Mouse (Mus musculus): ENCODE data around the gene Hoxd8. TPM values are rescaled to one million over a fixed set of nuclear protein-coding genes. Genes with fewer than 3 reads are reported as not detected.

The Hoxd8 gene
- polyA plus RNA-seq, 1 experiment = 43.0 TPM

DNA sequence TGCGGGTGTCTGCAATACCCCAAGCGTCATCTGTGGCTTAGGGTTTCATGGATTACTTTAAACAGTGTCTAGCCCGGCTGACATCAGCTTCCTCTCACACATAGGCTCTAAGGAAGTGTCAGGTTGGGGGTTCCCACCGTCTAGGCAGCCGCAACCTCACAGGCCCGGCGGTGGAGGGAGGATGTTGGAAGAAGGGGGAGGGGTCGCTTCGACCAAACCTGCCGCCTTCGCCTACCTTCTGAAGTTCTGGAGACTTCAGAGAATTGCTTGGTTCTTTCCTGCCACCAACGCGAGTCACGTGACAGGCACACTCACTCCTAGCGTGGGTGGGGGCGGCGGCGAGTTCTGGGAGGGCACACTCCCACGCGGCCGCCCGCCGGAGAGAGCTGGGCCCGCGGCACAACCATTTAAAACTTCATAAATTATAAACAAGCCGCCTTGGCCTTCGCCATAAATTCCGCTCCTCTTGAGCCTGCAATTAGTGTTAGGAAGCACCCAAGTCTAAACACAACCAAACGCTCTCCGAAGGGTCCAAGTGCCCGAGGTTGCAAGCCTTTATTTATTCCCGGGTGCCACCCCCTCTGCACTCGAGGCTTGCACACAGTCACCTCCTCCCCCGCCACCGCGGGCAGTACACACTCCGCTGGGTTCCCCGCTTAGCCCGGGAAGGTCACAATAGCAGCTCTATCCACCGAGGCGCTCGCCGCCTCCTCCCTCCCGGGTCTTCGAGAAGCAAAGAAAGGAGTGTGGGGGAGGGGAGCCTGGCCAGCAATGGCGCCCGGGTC lies 45.1 kb downstream of the Hoxd8 start:
- DNase-seq (ENCODE audit: low read depth) = no peak

DNA sequence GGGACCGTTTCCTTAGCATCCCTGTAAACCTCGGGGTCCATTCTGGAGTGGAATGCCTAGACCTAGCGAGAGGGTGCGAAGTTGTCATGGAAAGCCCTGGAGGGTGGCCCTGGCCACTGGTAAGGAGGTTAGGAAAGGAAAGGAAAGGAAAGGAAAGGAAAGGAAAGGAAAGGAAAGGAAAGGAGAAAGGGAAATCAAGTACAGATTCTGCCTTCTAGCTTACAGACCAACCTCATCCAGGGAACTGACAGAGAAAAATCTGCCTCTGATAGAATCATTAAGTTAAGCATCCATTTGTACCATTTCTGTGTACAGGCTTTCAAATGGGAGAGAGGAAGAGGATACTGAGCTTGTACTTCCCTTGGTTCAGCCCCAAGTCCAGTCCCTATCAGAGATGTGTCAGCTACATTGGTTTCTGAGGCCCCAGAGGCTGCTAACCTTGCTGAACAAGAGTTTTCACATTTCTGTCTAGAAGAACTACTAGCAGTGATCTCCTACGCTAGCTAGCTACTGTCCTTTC lies 46.4 kb downstream of the Hoxd8 start:
- DNase-seq (ENCODE audit: low read depth) = no peak

DNA sequence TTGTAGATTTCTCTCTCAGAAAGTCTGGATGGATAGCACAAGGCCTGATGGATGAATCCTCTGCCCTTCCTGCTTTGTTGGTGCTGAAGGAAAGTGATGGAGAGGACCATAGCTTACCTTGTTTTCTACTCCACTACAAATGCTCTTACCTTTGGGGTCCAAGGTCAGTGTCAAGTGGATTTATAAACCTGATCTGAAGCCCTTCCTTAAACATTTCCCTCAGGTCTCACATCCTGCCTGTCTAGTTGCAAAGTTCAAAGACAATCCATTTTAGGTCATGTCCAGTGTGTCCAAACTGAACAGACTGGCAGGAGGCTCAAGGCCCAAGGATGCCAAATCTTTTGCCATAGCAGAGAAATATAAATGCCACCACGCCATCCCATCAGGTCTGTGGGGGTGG lies 47.4 kb downstream of the Hoxd8 start:
- no peak for DNase-seq (ENCODE audit: low read depth)

DNA sequence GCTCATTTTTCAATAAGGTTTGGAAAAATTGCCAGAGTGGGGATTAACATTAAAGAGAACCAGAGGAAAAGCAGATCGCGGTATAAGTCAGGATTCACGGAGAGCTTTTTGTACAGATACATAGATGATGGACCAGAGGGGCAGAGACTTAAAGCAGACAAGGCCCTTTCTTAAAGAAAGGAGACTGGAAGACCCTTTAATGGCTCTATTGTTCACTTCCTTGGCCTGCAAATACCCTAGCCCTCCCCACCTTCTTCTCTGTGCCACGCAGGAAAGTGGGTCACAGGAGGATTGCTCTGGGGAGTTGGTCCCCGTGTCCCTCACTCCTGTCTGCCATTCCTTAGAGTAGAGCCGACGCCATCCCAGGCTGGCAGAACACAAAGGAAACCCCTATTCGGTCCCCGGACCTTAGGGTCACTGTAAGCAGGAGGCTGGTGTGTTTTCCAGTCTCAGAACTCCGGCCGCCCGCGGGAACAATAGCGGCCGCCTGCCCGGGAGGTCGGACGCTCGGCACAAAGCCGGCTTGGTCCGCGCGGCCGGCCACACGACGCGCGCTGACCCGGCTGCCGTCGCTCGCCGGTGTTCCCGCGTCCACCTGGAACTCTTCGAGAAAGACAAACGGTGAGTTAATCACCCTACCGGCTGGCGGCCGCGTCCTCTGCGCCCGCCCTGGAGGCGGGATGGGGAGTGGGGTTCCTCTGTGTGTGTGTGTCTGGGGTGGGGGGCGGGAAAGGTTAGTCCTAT lies 48.2 kb downstream of the Hoxd8 start:
- no peak for DNase-seq (ENCODE audit: low read depth)

DNA sequence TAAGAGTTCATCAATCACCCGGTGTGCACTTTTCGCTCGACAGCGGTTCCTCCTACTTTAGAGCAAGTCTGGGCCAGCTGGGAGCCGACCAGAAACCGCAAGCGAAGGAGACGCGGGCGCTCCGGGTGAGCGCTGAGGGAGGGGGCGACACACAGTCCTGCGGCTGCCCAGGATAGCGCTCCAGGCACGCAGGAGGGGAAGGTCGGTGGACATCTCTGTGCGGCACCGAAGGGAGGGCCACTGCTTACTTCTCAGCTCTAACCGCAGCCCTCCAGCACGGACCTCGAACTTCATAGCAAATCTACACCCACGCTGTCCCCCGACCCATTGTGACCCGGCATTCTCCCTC lies 48.7 kb downstream of the Hoxd8 start:
- DNase-seq (ENCODE audit: low read depth) = no peak

DNA sequence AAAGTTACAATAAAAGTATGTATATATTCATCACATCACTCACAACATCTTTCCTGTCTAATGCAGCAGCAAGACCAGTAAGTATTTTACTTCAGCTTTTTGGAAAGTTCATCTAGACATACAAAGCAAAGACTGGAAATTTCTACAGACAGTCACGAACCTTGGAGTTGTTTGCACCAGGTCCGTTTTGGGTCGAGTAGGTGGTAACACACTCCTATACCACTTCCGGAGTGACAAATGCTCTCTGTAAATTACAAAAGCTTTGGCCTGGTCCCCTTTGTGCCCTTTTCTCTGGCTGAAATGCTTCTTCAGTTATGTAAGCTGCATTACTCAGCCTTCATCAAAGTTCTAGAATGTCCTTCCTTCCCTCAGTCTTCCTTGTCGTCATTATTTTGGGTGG lies 49.3 kb downstream of the Hoxd8 start:
- DNase-seq (ENCODE audit: low read depth) = no peak

Other genes with a start within 250 kb of the Hoxd8 start
- 8.1 and 10.7 TPM in 2 replicates for gene Lnpk, start 125.2 kb upstream of the Hoxd8 start, polyA plus RNA-seq (2012; rRNA removed)
- gene Evx2, start 45.1 kb upstream of the Hoxd8 start, polyA plus RNA-seq (2012; rRNA removed) = not detected in 2 replicates
- 0.34 and 0.46 TPM in 2 replicates for gene Hoxd13, start 36.3 kb upstream of the Hoxd8 start, polyA plus RNA-seq (2012; rRNA removed)
- 0.09 and 0.13 TPM in 2 replicates for gene Hoxd12, start 29.6 kb upstream of the Hoxd8 start, polyA plus RNA-seq (2012; rRNA removed)
- 0.44 and 0.76 TPM in 2 replicates for gene Hoxd11, start 25.1 kb upstream of the Hoxd8 start, polyA plus RNA-seq (2012; rRNA removed)
- gene Hoxd10, start 12.7 kb upstream of the Hoxd8 start, polyA plus RNA-seq (2012; rRNA removed) = 0.90 and 2.2 TPM in 2 replicates
- gene Hoxd9, start 6.9 kb upstream of the Hoxd8 start, polyA plus RNA-seq (2012; rRNA removed) = 17.1 and 28.9 TPM in 2 replicates
- gene Hoxd3, start 7.3 kb downstream of the Hoxd8 start, polyA plus RNA-seq (2012; rRNA removed) = 23.7 and 30.0 TPM in 2 replicates
- 91.6 and 149 TPM in 2 replicates for gene Hoxd4, start 7.3 kb downstream of the Hoxd8 start, polyA plus RNA-seq (2012; rRNA removed)
- gene Gm28230, start 22.1 kb downstream of the Hoxd8 start, polyA plus RNA-seq (2012; rRNA removed) = 16.4 and 21.3 TPM in 2 replicates
- 0.36 and 0.80 TPM in 2 replicates for gene Hoxd1, start 58.4 kb downstream of the Hoxd8 start, polyA plus RNA-seq (2012; rRNA removed)
- gene Mtx2, start 121.2 kb downstream of the Hoxd8 start, polyA plus RNA-seq (2012; rRNA removed) = 50.5 and 64.2 TPM in 2 replicates